Mouse (Mus musculus) stomach, postnatal 0 days (tissue): ENCODE measurements around the gene Glp1r.

Experiments
- CTCF ChIP-seq: IDR thresholded peaks from 2 replicates; pipeline ENCODE4 v1.5.1; 2016; ENCODE audit warnings: antibody characterized with exemption, low read depth, mild to moderate bottlenecking, moderate library complexity
- EP300 ChIP-seq: optimal IDR thresholded peaks from 2 replicates; pipeline ENCODE3; 2016; ENCODE audit warnings: antibody characterized with exemption

DNA sequence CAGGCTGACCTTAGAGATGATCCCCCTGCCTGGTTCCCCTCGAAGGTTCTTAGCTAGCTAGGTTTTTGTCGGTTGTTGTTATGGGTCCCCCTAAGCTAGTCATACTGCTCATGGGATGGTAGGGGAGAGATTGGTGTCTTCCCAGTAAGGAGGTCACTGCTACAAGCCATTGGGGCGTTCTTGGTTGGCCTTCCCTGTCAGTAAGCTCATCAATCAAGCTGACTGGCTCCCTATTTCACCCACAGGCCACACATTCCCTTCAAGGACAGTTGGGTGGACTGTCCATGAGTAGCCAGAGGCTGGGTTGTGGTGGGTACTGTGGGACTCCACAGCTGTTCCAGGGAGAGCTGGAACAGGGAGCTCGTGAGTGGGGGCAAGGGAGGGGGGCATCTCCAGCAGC lies 81.9 kb downstream of the Glp1r start:
- TF ChIP-seq CTCF (no peak), EP300 (no peak)
